ENCODE assay signal across 9 mouse cellular contexts in genomic region chr15:25411461-25411860, GRCm38 (mm10). TPM values are rescaled to one million over a fixed set of nuclear protein-coding genes. Genes with fewer than 3 reads are reported as not detected.
DNase-seq lines count a peak whose midpoint lies in the region; ATAC-seq and TF ChIP-seq lines count a peak whose summit lies in the region.
"Had no signal": no experiment of that assay in that cellular context is flagged by ENCODE, and none has a peak within 500 bp of the region (broad histone marks: within the 10 kb centered on the region; RNA-seq: fewer than 3 reads in every experiment).

No protein-coding gene starts in this region.

- H3K4me2 ChIP-seq in kidney, postnatal 0 days (ENCODE audit: low read length): peak overlapping the region; percentile 91
- peak overlapping the region; percentile 88 for H3K4me2 ChIP-seq in hindbrain, embryonic 15.5 days
- H3K4me2 ChIP-seq in neural tube, embryonic 11.5 days (ENCODE audit: low read depth): peak overlapping the region; percentile 79

- ATAC-seq in kidney, postnatal 0 days (replicated peaks; ENCODE audit: low FRiP score, low read depth): no peak
- no peak for ATAC-seq in hindbrain, embryonic 15.5 days (ENCODE audit: low FRiP score, low read depth)
- no peak for ATAC-seq in neural tube, embryonic 11.5 days (ENCODE audit: insufficient read depth, low FRiP score, low TSS enrichment)

- no peaks in the 10 kb centered on the region for H3K36me3 ChIP-seq in kidney, postnatal 0 days (ENCODE audit: insufficient read depth, low read length)
- H3K36me3 ChIP-seq in hindbrain, embryonic 15.5 days: no peaks in the 10 kb centered on the region
- no peaks in the 10 kb centered on the region for H3K36me3 ChIP-seq in neural tube, embryonic 11.5 days (ENCODE audit: control insufficient read depth, insufficient read depth, low read length)

- WGBS in kidney, postnatal 0 days: 38% methylated on average over 7 of the region's 7 CpGs
- WGBS in hindbrain, embryonic 15.5 days: 8% methylated on average over 7 of the region's 7 CpGs
- 26% methylated on average over 7 of the region's 7 CpGs for WGBS in neural tube, embryonic 11.5 days

- no peaks in the 10 kb centered on the region for H3K27me3 ChIP-seq in kidney, postnatal 0 days (ENCODE audit: insufficient read depth, low read length)
- no peaks in the 10 kb centered on the region for H3K27me3 ChIP-seq in hindbrain, embryonic 15.5 days
- H3K27me3 ChIP-seq in neural tube, embryonic 11.5 days (ENCODE audit: control insufficient read depth, insufficient read depth, low read length): no peaks in the 10 kb centered on the region

- H3K9me3 ChIP-seq in kidney, postnatal 0 days (replicated peaks; ENCODE audit: low read length): no peaks in the 10 kb centered on the region
- no peaks in the 10 kb centered on the region for H3K9me3 ChIP-seq in hindbrain, embryonic 15.5 days
- H3K9me3 ChIP-seq in neural tube, embryonic 11.5 days (ENCODE audit: control insufficient read depth, low read length): no peaks in the 10 kb centered on the region

- H3K4me3 ChIP-seq in kidney, postnatal 0 days (replicated peaks; ENCODE audit: low read depth, low read length): peak overlapping the region; percentile 70
- H3K4me3 ChIP-seq in hindbrain, embryonic 15.5 days: peak overlapping the region; percentile 100
- H3K4me3 ChIP-seq in neural tube, embryonic 11.5 days (ENCODE audit: low read depth, low read length): peak overlapping the region; percentile 97

- TF ChIP-seq CTCF in kidney, postnatal 0 days (IDR thresholded peaks at IDR 0.05; ENCODE audit: low read depth): no peak

- H3K27ac ChIP-seq in kidney, postnatal 0 days: no peak overlapping the region
- peak overlapping the region; percentile 100 for H3K27ac ChIP-seq in hindbrain, embryonic 15.5 days (replicated peaks)
- peak overlapping the region; percentile 94 for H3K27ac ChIP-seq in neural tube, embryonic 11.5 days (ENCODE audit: low read depth, low read length)

- no peaks in the 10 kb centered on the region for H3K4me1 ChIP-seq in kidney, postnatal 0 days (replicated peaks; ENCODE audit: insufficient read depth, low read length)
- H3K4me1 ChIP-seq in hindbrain, embryonic 15.5 days (replicated peaks): peaks cover 38% of the 10 kb centered on the region
- 0 out of 2 replicates have a peak, but pooled peaks cover 5% of the 10 kb centered on the region for H3K4me1 ChIP-seq in neural tube, embryonic 11.5 days (ENCODE audit: control insufficient read depth, insufficient read depth, low read length)

- no peak for DNase-seq in kidney, postnatal 0 days (ENCODE audit: low spot score)
- no peak for DNase-seq in kidney, postnatal 36 days
- DNase-seq in embryo, embryonic 11.5 days (ENCODE audit: low read depth, low spot score): peak; percentile 31
- DNase-seq in neural tube, embryonic 11.5 days (ENCODE audit: low spot score): peak; percentile 50
- no peak for DNase-seq in yolk sac, embryonic 10.5 days (ENCODE audit: low spot score)
- no peak for DNase-seq in thymus, postnatal 14 days
- DNase-seq in cerebellum, adult 11 months: no peak
- DNase-seq: kidney, adult 18-20 months had no signal

- H3K9ac ChIP-seq in kidney, postnatal 0 days (ENCODE audit: low read depth, low read length): no peak overlapping the region
- H3K9ac ChIP-seq in hindbrain, embryonic 15.5 days: peak overlapping the region; percentile 100
- H3K9ac ChIP-seq in neural tube, embryonic 11.5 days (ENCODE audit: low read length): peak overlapping the region; percentile 99

RNA-seq across cellular contexts. Expression of gene Basp1, which starts 2.1 kb away (rescaled TPM):
- 24.6 and 31.7 TPM in 2 replicates for polyA plus RNA-seq in kidney, postnatal 0 days (2015; fragmentation: Nextera tagmentation; extraction: Ambion mirVana)
- polyA plus RNA-seq in hindbrain, embryonic 15.5 days (2015; fragmentation: Nextera tagmentation; extraction: Ambion mirVana): 376 and 413 TPM in 2 replicates
- 201 and 207 TPM in 2 replicates for polyA plus RNA-seq in neural tube, embryonic 11.5 days (2014; fragmentation: Nextera tagmentation; extraction: Ambion mirVana)

Comparison
In these comparisons a context has a peak if more than half of its experiments do, and no peak if none do; other contexts are left out.
1. DNase-seq: peak in embryo, embryonic 11.5 days (single experiment) and neural tube, embryonic 11.5 days (single experiment); none in kidney, postnatal 0 days (single experiment), kidney, postnatal 36 days (0 of 2), yolk sac, embryonic 10.5 days (single experiment), thymus, postnatal 14 days (single experiment) and cerebellum, adult 11 months (single experiment).
2. Peak in every context shown above with its lines, with median percentiles within 50 percentile points of each other: H3K4me2 ChIP-seq and H3K4me3 ChIP-seq.